Mouse (Mus musculus): ENCODE measurements around the gene Cox10.

GRCm38 (mm10) chr11:63951831-63952631, 127.2 kb downstream of the Cox10 start:
- TF ChIP-seq CTCF (IDR thresholded peaks at IDR 0.05; ENCODE audit: control insufficient read depth, insufficient read depth, low read length) (no peak), POLR2A (IDR thresholded peaks at IDR 0.05; ENCODE audit: borderline replicate concordance, control insufficient read depth, low read depth, low read length) (no peak)
